Mouse (Mus musculus) neural tube, embryonic 12.5 days (tissue): ENCODE measurements around the gene Efna1. TPM values are rescaled to one million over a fixed set of nuclear protein-coding genes. Genes with fewer than 3 reads are reported as not detected.

Experiments
- ATAC-seq: fragments of 200-750 bp; cut with Nextera tagmentation; 2 replicates; pipeline ENCODE4 v1.8.0; 2017; ENCODE audit warnings: low read depth, mild to moderate bottlenecking, moderate TSS enrichment, moderate library complexity; ENCODE audit not compliant: low FRiP score
- H3K27ac ChIP-seq: fragments of 300-500 bp; sonication (generic); 2 replicates; pipeline ENCODE4 v1.5.1; 2016
- H3K27me3 ChIP-seq: fragments of 300-500 bp; sonication (generic); replicated peaks from 2 replicates; pipeline ENCODE4 v1.6.1; 2016; ENCODE audit warnings: mild to moderate bottlenecking
- H3K36me3 ChIP-seq: fragments of 300-500 bp; sonication (generic); 2 replicates; pipeline ENCODE4 v1.6.1; 2016; ENCODE audit warnings: mild to moderate bottlenecking
- H3K4me1 ChIP-seq: fragments of 300-500 bp; sonication (generic); 2 replicates; pipeline ENCODE4 v1.6.1; 2016
- H3K4me2 ChIP-seq: fragments of 300-500 bp; sonication (generic); replicated peaks from 2 replicates; pipeline ENCODE4 v1.6.1; 2016; ENCODE audit warnings: mild to moderate bottlenecking
- H3K4me3 ChIP-seq: fragments of 300-500 bp; sonication (generic); 2 replicates; pipeline ENCODE4 v1.5.1; 2016
- H3K9ac ChIP-seq: fragments of 300-500 bp; sonication (generic); 2 replicates; pipeline ENCODE4 v1.6.1; 2016; ENCODE audit warnings: mild to moderate bottlenecking
- H3K9me3 ChIP-seq: fragments of 300-500 bp; sonication (generic); 2 replicates; pipeline ENCODE4 v1.6.1; 2016; ENCODE audit warnings: mild to moderate bottlenecking
- WGBS: fragments of 180-500 bp; shearing (Covaris S2); methylation state at CpG from one replicate; pipeline ENCODE4 v1.1.7; 2016; 5-methylcytosine and 5-hydroxymethylcytosine counted together
- polyA plus RNA-seq: library from polyadenylated mRNA; unstranded; fragments of >200 nt; fragmentation: Nextera tagmentation; extraction: Ambion mirVana; gene quantifications from 2 replicates; pipeline ENCODE4 v1.2.1, GENCODE M21; 2016

Efna1 gene
- polyA plus RNA-seq, 1 experiment from 2014 or later: 15.9 TPM

DNA sequence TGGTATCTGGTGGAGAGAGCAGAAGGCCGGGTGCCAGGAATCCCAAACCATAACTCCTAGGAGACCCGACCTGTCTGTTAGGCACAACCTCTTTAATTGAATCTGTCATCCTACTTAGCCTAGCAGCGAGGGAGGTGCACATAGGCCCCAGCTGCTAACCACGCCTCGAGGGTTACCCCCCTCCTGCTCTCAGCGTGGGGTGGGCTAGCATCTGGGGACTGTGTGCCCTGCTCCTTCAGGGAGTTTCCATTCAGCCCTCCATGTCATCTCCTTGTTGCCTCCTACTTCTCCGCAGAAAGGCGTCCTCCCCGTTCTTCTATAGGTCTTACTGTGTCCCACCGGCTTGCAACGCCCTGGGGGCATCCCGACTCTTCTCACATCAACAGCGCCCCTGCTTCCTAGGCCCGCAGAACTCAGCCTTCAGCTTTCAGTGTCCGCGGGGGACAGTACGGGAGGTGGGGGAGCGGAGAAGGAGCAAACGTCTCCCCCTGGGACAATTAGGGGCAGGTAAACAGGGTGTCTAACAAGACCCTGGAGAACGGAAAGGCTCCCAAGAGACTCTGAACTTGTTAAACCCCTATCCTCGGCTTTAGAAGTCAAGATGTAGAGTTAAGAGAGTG lies 38.1 kb upstream of the Efna1 start:
- Histone ChIP-seq H3K9ac (peak overlapping the region; percentile 91; the same call in 1 of the 2 replicates), H3K4me2 (peak overlapping the region; percentile 85), H3K27ac (peak overlapping the region; percentile 46; the same call in 1 of the 2 replicates), H3K4me3 (peak overlapping the region; percentile 75), H3K27me3 (peaks cover 36% of the 10 kb centered on the region), H3K4me1 (peaks cover 78% of the 10 kb centered on the region), H3K36me3 (peaks cover 16% of the 10 kb centered on the region), H3K9me3 (no peaks in the 10 kb centered on the region)
- ATAC-seq: no peak
- WGBS: 8% methylated on average over 21 of the region's 21 CpGs

- Histone ChIP-seq H3K9me3 (no peaks in the 10 kb centered on the region), H3K36me3 (peaks cover 21% of the 10 kb centered on the region), H3K9ac (no peak overlapping the region), H3K27ac (no peak overlapping the region), H3K4me2 (peak overlapping the region; percentile 20), H3K4me1 (peaks cover 78% of the 10 kb centered on the region), H3K4me3 (no peak overlapping the region), H3K27me3 (peaks cover 36% of the 10 kb centered on the region)
- WGBS: 74% methylated on average over 8 of the region's 8 CpGs
- no peak for ATAC-seq
Measured at GRCm38 (mm10) chr3:89318316-89318715, 37.4 kb upstream of the Efna1 start.

DNA sequence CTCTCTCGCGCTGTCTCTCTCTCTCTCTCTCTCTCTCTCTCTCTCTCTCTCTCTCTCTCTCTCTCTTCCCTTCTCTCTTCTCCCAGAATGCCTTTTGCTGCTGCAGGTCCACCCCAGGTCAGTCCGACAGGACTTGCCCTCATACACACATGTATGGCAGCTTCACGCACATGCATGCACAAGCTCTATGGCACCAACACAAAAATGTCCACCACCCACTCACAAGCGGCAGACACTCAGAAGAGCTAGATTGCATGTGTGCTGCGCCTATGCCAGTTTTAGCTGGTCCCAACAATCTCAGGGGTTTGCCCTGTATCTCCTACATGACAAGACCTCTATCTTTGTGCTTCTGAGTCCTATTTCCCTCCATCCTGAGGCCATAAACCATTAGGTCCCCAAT lies 36.3 kb upstream of the Efna1 start:
- no peak for ATAC-seq
- H3K9me3 ChIP-seq: no peaks in the 10 kb centered on the region
- peaks cover 21% of the 10 kb centered on the region for H3K36me3 ChIP-seq
- 0 out of 2 replicates have a peak overlapping the region, but pooled peaks have one; percentile 26 for H3K9ac ChIP-seq
- H3K27me3 ChIP-seq: peaks cover 36% of the 10 kb centered on the region
- 53% methylated on average over 6 of the region's 6 CpGs for WGBS
- no peak overlapping the region for H3K27ac ChIP-seq
- peaks cover 72% of the 10 kb centered on the region for H3K4me1 ChIP-seq
- no peak overlapping the region for H3K4me3 ChIP-seq
- H3K4me2 ChIP-seq: peak overlapping the region; percentile 61

DNA sequence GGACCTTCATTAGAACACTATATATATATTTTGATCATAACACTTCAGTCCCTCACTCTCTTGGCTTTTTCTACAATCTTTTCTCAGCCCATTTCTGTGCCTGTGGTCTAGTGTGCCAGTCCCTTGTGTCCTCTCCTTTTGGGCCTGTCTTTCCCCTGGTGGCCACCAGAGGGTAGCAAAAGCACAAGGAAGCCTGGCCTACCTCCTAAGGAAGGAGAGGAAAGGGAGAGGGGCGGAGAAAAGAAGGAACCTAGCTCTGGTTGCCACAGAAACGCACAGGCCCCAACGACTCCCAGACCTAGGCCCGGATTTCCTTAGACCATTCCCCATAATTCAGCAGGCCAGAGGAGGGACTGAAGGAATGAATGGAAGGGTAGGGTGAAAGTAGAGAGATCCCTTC lies 35.9 kb upstream of the Efna1 start:
- no peak overlapping the region for H3K27ac ChIP-seq
- H3K9me3 ChIP-seq: no peaks in the 10 kb centered on the region
- peak; percentile 15; the same call in 1 of the 2 replicates for ATAC-seq
- H3K4me1 ChIP-seq: peaks cover 71% of the 10 kb centered on the region
- H3K9ac ChIP-seq: 0 out of 2 replicates have a peak overlapping the region, but pooled peaks have one; percentile 26
- peaks cover 21% of the 10 kb centered on the region for H3K36me3 ChIP-seq
- peak overlapping the region; percentile 61 for H3K4me2 ChIP-seq
- WGBS: 1% methylated on average over 4 of the region's 4 CpGs
- peaks cover 36% of the 10 kb centered on the region for H3K27me3 ChIP-seq
- no peak overlapping the region for H3K4me3 ChIP-seq

DNA sequence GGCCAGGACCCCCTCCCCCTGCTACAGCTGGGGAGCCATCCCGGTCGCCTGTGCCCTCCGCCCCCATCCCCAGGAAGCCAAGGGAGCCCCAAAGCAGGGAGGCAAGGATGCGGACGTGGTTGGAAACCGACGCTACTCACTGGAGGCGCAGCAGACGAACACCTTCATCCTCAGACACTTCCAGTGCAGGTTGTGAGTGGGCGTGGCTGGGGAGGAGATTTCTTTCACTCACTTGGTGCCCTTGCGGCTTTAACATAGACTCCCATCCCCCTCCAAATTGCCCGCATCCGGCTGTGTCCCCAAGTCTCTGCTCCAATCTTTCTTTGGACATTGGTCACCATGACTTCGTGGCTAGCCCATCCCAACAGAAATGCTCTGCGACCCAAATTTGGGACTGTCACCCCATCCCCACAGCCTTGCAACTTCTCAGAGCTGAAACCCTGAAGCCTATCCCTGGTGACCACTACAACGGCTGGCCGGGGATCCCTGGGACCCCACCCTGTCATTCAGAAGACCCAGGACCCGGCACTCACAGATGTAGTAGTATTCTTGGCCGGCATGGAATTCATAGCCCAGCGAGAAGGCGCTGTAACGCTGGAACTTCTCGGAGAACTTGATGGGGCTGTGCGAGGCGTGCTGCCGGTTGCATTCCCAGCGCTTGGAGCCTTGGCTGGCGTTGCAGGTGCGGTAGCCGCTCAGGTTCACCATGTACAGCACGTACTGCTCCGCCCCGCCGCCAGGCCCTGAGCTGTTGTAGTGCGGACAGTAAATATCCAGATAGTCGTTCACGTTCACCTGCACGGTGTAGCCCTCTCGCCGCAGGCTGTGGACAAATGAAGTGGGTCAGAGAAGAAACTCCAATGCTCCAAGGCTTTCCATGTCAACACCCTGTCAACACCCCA lies 35.2 kb upstream of the Efna1 start:
- ATAC-seq: no peak
- Histone ChIP-seq H3K4me2 (peak overlapping the region; percentile 61), H3K27me3 (peaks cover 36% of the 10 kb centered on the region), H3K9me3 (no peaks in the 10 kb centered on the region), H3K4me3 (peak overlapping the region; percentile 24), H3K9ac (no peak overlapping the region), H3K4me1 (peaks cover 65% of the 10 kb centered on the region), H3K36me3 (peaks cover 21% of the 10 kb centered on the region), H3K27ac (no peak overlapping the region)
- 8% methylated on average over 40 of the region's 40 CpGs for WGBS

DNA sequence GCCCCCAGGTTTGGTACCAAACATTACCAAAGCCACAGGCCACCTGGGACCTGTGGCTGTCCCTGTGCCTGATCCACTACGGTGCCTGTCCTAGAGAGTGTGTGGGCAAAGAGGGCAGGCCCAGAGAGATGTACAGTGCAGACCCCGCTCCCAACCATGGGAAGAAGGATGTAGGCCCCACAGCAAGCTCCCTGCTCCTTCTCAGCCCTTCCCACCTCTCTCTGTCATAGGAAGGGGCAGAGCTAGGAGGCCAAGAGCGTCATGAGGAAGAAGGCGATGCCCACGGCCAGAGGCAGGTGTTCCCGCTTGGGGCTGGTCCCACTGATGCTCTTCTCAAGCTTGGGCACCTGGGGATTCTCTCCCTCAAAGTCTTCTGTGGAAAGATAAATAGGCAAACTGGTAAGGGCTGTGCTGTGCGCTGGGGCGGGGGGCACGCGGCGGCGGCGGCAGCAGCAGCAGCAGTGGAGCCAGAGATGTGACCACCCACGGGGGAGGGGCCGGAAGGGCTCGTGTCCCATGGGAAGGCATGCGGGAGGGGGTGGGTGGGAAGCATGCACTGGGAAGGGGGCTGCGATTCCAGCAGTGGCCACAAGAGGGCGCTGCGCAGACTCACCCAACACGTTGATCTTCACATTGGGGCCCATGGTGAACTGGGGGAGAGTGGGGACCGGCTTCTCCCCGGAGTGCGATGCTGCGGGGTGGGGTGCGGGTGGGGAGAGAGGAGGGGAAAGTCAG lies 34.4 kb upstream of the Efna1 start:
- Histone ChIP-seq H3K27ac (no peak overlapping the region), H3K9me3 (no peaks in the 10 kb centered on the region), H3K4me3 (peak overlapping the region; percentile 24), H3K27me3 (peaks cover 32% of the 10 kb centered on the region), H3K4me2 (peak overlapping the region; percentile 61), H3K9ac (peak overlapping the region; percentile 48; the same call in 1 of the 2 replicates), H3K4me1 (peaks cover 57% of the 10 kb centered on the region), H3K36me3 (peaks cover 21% of the 10 kb centered on the region)
- peak; percentile 12; the same call in 1 of the 2 replicates for ATAC-seq
- 4% methylated on average over 26 of the region's 26 CpGs for WGBS

DNA sequence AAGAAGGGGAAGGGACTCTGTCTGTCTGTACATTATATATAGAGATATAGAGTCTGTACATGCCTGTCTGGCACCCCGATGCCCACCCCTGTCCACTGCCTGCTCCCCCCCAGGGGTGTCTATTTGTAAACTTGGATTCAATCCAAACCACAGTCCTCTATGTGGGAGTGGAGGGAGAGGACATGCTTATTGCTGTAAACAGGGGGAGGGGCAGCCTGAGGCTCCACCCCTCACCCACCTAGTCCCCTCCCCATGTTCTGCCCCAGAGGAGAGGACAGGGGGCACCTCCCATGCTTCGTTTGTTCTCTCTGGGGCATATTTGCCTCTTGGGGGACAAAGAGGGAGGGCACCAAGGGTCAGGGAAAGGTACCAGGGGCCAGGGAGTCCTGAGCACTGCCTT lies 33.8 kb upstream of the Efna1 start:
- peak overlapping the region; percentile 61 for H3K4me2 ChIP-seq
- no peak for ATAC-seq
- peaks cover 51% of the 10 kb centered on the region for H3K4me1 ChIP-seq
- H3K9me3 ChIP-seq: no peaks in the 10 kb centered on the region
- no peak overlapping the region for H3K9ac ChIP-seq
- 37% methylated on average over 2 of the region's 2 CpGs for WGBS
- no peak overlapping the region for H3K27ac ChIP-seq
- peaks cover 21% of the 10 kb centered on the region for H3K36me3 ChIP-seq
- peaks cover 30% of the 10 kb centered on the region for H3K27me3 ChIP-seq
- no peak overlapping the region for H3K4me3 ChIP-seq

DNA sequence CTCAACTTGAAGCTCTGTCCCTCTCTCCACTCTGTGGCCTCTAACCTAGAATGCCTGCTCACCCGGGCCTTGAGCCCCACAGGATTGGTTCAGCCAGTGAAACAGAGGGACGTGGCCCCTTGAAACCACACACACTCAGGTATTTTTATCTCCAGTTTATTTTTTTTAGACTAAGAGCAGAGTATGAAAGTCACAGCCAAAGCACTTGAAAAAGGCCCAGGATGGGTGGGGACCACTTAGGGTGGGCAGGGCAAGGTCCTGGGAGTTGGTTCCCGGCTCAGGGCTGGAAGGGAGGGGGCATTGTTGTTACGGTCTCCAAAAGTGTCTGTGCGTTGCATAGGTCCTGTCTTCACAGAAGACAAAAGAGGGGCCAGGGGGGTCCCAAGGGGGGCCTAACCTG lies 33.4 kb upstream of the Efna1 start:
- Histone ChIP-seq H3K9me3 (no peaks in the 10 kb centered on the region), H3K27ac (no peak overlapping the region), H3K4me2 (no peak overlapping the region), H3K4me3 (no peak overlapping the region), H3K27me3 (peaks cover 27% of the 10 kb centered on the region), H3K9ac (no peak overlapping the region), H3K4me1 (peaks cover 46% of the 10 kb centered on the region), H3K36me3 (peaks cover 21% of the 10 kb centered on the region)
- WGBS: 76% methylated on average over 5 of the region's 5 CpGs
- no peak for ATAC-seq

DNA sequence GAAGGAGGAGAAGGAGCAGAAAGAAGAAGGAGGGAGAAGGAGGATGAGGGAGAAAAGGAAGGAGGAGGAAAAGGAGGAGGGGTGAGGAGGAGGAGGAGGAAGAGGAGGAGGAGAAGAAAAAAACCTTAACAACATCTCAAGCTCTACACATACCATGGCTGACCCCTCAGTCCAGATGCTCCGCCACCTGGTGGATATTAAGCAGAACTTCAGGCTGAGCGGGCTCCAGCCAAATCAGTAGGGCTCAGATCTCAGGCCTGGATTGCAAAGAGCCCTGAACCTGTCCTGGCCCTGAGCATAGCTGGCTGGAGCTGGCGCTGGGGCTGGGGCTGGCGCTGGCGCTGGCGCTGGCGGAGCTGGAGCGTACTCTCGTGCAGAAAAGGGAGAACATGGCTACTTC lies 27.1 kb upstream of the Efna1 start:
- Histone ChIP-seq H3K36me3 (no peaks in the 10 kb centered on the region), H3K4me3 (no peak overlapping the region), H3K9me3 (no peaks in the 10 kb centered on the region), H3K4me2 (no peak overlapping the region), H3K9ac (no peak overlapping the region), H3K27ac (no peak overlapping the region), H3K27me3 (no peaks in the 10 kb centered on the region), H3K4me1 (no peaks in the 10 kb centered on the region)
- peak; percentile 68; the same call in 1 of the 2 replicates for ATAC-seq
- WGBS: 4% methylated on average over 9 of the region's 9 CpGs

GRCm38 (mm10) chr3:89305551-89306325 lies 24.8 kb upstream of the Efna1 start:
- H3K4me2 ChIP-seq: no peak overlapping the region
- 54% methylated on average over 8 of the region's 8 CpGs for WGBS
- H3K27me3 ChIP-seq: no peaks in the 10 kb centered on the region
- H3K4me1 ChIP-seq: no peaks in the 10 kb centered on the region
- H3K4me3 ChIP-seq: no peak overlapping the region
- no peaks in the 10 kb centered on the region for H3K9me3 ChIP-seq
- no peak overlapping the region for H3K27ac ChIP-seq
- H3K9ac ChIP-seq: no peak overlapping the region
- ATAC-seq: no peak
- no peaks in the 10 kb centered on the region for H3K36me3 ChIP-seq

- Histone ChIP-seq H3K4me3 (no peak overlapping the region), H3K9me3 (no peaks in the 10 kb centered on the region), H3K4me1 (no peaks in the 10 kb centered on the region), H3K9ac (no peak overlapping the region), H3K27me3 (0 out of 2 replicates have a peak, but pooled peaks cover 5% of the 10 kb centered on the region), H3K27ac (no peak overlapping the region), H3K4me2 (no peak overlapping the region), H3K36me3 (no peaks in the 10 kb centered on the region)
- WGBS: 73% methylated on average over 4 of the region's 4 CpGs
- ATAC-seq: no peak
Measured at GRCm38 (mm10) chr3:89305105-89305504, 24.2 kb upstream of the Efna1 start.
